Mouse (Mus musculus) liver, embryonic 12.5 days (tissue): ENCODE measurements at regions not wholly inside any gene's neighbourhood (a gene's known extent, or its start where the extent isn't known, plus 50 kb on each side); places are given as distances from the start of the nearest gene placed in this dataset.

Experiments
- ATAC-seq: fragments of 200-750 bp; cut with Nextera tagmentation; 2 replicates; pipeline ENCODE4 v1.8.0; 2017; ENCODE audit warnings: moderate number of reproducible peaks, mild to moderate bottlenecking, moderate library complexity
- H3K27ac ChIP-seq: fragments of 300-500 bp; sonication (generic); 2 replicates; pipeline ENCODE4 v1.5.1; 2016; ENCODE audit warnings: mild to moderate bottlenecking
- H3K27me3 ChIP-seq: fragments of 300-500 bp; sonication (generic); replicated peaks from 2 replicates; pipeline ENCODE4 v1.6.1; 2016; ENCODE audit warnings: mild to moderate bottlenecking, moderate library complexity
- H3K36me3 ChIP-seq: fragments of 300-500 bp; sonication (generic); 2 replicates; pipeline ENCODE4 v1.6.1; 2016; ENCODE audit warnings: mild to moderate bottlenecking, moderate library complexity
- H3K4me1 ChIP-seq: fragments of 300-500 bp; sonication (generic); 2 replicates; pipeline ENCODE4 v1.6.1; 2016
- H3K4me2 ChIP-seq: fragments of 300-500 bp; sonication (generic); 2 replicates; pipeline ENCODE4 v1.6.1; 2016; ENCODE audit warnings: mild to moderate bottlenecking, moderate library complexity
- H3K4me3 ChIP-seq: fragments of 300-500 bp; sonication (generic); 2 replicates; pipeline ENCODE4 v1.5.1; 2016; ENCODE audit warnings: mild to moderate bottlenecking, moderate library complexity
- H3K9ac ChIP-seq: fragments of 300-500 bp; sonication (generic); 2 replicates; pipeline ENCODE4 v1.6.1; 2016; ENCODE audit warnings: mild to moderate bottlenecking, moderate library complexity
- H3K9me3 ChIP-seq: fragments of 300-500 bp; sonication (generic); replicated peaks from 2 replicates; pipeline ENCODE4 v1.6.1; 2016; ENCODE audit warnings: mild to moderate bottlenecking, moderate library complexity
- WGBS: fragments of 180-500 bp; shearing (Covaris S2); methylation state at CpG from one replicate; pipeline ENCODE4 v1.1.7; 2016; ENCODE audit not compliant: insufficient replicate concordance; 5-methylcytosine and 5-hydroxymethylcytosine counted together

- WGBS: 42% methylated on average over 11 of the region's 11 CpGs
- H3K9me3 ChIP-seq: no peaks in the 10 kb centered on the region
- no peak overlapping the region for H3K9ac ChIP-seq
- no peak overlapping the region for H3K27ac ChIP-seq
- no peak for ATAC-seq
- no peaks in the 10 kb centered on the region for H3K36me3 ChIP-seq
- no peaks in the 10 kb centered on the region for H3K4me1 ChIP-seq
- peak overlapping the region; percentile 62 for H3K4me2 ChIP-seq
- H3K4me3 ChIP-seq: peak overlapping the region; percentile 37
- H3K27me3 ChIP-seq: peaks cover 24% of the 10 kb centered on the region
Measured at GRCm38 (mm10) chr4:62780837-62781236, 184.5 kb upstream of the Zfp618 start.

- Histone ChIP-seq H3K4me1 (no peaks in the 10 kb centered on the region), H3K4me2 (no peak overlapping the region), H3K9ac (no peak overlapping the region), H3K27me3 (peaks cover 24% of the 10 kb centered on the region), H3K27ac (no peak overlapping the region), H3K4me3 (no peak overlapping the region), H3K36me3 (no peaks in the 10 kb centered on the region), H3K9me3 (no peaks in the 10 kb centered on the region)
- no peak for ATAC-seq
- 18% methylated on average over 8 of the region's 8 CpGs for WGBS
Measured at GRCm38 (mm10) chr4:62781309-62781800, 184.0 kb upstream of the Zfp618 start.

DNA sequence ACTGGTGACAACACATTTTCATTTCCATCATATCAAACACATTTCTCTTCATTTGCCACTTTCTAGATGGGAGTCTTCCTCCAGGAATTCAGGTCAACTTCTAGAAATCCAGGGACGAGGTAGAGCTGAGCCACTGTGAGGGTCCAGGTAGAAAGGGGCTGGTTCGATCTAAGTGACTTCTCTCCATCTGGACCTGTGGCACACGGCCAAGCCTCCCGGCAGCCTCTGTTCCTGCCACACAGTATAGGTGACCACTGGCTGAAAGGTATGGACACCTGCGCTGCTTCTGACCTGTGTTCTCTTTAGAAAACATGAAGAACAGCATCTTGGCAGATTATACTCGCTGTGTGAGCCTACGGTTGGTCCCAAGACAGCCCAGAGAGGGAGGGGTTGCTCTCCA lies 179.7 kb upstream of the Zfp618 start:
- ATAC-seq: no peak
- Histone ChIP-seq H3K4me2 (no peak overlapping the region), H3K4me3 (no peak overlapping the region), H3K9ac (no peak overlapping the region), H3K27ac (no peak overlapping the region), H3K36me3 (no peaks in the 10 kb centered on the region), H3K9me3 (no peaks in the 10 kb centered on the region), H3K27me3 (peaks cover 16% of the 10 kb centered on the region), H3K4me1 (no peaks in the 10 kb centered on the region)
- 77% methylated on average over 7 of the region's 7 CpGs for WGBS

GRCm38 (mm10) chr4:62789696-62790095 lies 175.7 kb upstream of the Zfp618 start:
- 58% methylated on average over 4 of the region's 4 CpGs for WGBS
- Histone ChIP-seq H3K4me2 (no peak overlapping the region), H3K4me3 (no peak overlapping the region), H3K36me3 (no peaks in the 10 kb centered on the region), H3K9ac (no peak overlapping the region), H3K4me1 (no peaks in the 10 kb centered on the region), H3K27ac (no peak overlapping the region), H3K9me3 (no peaks in the 10 kb centered on the region), H3K27me3 (no peaks in the 10 kb centered on the region)
- no peak for ATAC-seq

GRCm38 (mm10) chr4:62793582-62793981 lies 171.8 kb upstream of the Zfp618 start:
- H3K9me3 ChIP-seq: no peaks in the 10 kb centered on the region
- ATAC-seq: no peak

GRCm38 (mm10) chr4:62795538-62795937 lies 169.8 kb upstream of the Zfp618 start:
- no peak overlapping the region for H3K27ac ChIP-seq
- no peak overlapping the region for H3K9ac ChIP-seq
- no peak overlapping the region for H3K4me2 ChIP-seq
- no peaks in the 10 kb centered on the region for H3K36me3 ChIP-seq
- no peak for ATAC-seq
- H3K9me3 ChIP-seq: no peaks in the 10 kb centered on the region
- WGBS: 56% methylated on average over 10 of the region's 10 CpGs
- no peak overlapping the region for H3K4me3 ChIP-seq
- no peaks in the 10 kb centered on the region for H3K4me1 ChIP-seq
- no peaks in the 10 kb centered on the region for H3K27me3 ChIP-seq

More at GRCm38 (mm10) chr4:62793582-62793981, 171.8 kb upstream of the Zfp618 start:
- Histone ChIP-seq H3K4me2 (no peak overlapping the region), H3K9ac (no peak overlapping the region), H3K36me3 (no peaks in the 10 kb centered on the region), H3K27ac (no peak overlapping the region), H3K27me3 (no peaks in the 10 kb centered on the region), H3K4me3 (no peak overlapping the region), H3K4me1 (no peaks in the 10 kb centered on the region)
- WGBS: 47% methylated on average over 5 of the region's 5 CpGs

DNA sequence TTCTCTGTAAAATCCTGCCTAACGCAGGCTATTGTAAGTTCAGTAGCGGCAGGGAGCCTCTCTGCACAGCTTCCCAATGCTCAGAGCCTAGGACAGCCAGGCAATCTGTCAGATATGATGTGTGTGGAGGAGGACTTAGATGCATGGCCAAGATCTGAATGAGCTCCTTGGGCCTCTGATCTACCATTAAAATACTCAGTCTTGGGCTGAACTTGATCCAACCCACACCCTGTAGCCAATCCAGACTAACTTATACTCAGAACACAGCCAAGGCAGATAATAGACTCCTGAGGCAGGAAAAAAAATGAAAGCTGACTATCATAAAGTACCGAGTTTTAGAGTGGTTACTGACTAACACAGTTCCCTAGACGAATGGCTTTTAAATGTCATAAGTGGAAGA lies 165.4 kb upstream of the Zfp618 start:
- H3K36me3 ChIP-seq: no peaks in the 10 kb centered on the region
- H3K4me1 ChIP-seq: no peaks in the 10 kb centered on the region
- 72% methylated on average over 4 of the region's 4 CpGs for WGBS
- no peak overlapping the region for H3K4me2 ChIP-seq
- H3K9ac ChIP-seq: no peak overlapping the region
- no peak for ATAC-seq
- no peaks in the 10 kb centered on the region for H3K27me3 ChIP-seq
- H3K27ac ChIP-seq: no peak overlapping the region
- H3K4me3 ChIP-seq: no peak overlapping the region
- no peaks in the 10 kb centered on the region for H3K9me3 ChIP-seq

DNA sequence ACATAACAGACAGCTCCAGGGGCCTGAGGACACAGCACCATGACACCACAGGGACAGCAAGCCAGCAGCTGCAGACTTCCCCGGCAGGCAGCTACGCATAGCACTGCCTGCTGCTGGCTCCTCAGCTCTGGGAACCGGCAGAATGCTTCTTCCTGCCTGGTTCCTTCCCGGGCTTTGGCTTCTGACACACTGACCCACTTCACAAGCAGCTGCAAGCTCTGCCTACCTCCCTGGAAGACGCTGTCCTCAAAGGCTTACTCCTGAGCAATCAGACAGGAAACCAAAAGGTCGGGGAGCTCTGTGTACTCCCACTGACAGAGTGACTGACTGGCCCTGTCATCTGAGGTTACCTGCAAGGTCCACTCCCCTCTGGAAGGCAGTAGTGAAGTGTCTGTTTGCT lies 159.5 kb upstream of the Zfp618 start:
- Histone ChIP-seq H3K4me1 (0 out of 2 replicates have a peak, but pooled peaks cover 9% of the 10 kb centered on the region), H3K27ac (no peak overlapping the region; the same call in 1 of the 2 replicates), H3K9ac (no peak overlapping the region), H3K27me3 (no peaks in the 10 kb centered on the region), H3K4me3 (no peak overlapping the region), H3K9me3 (no peaks in the 10 kb centered on the region), H3K36me3 (no peaks in the 10 kb centered on the region), H3K4me2 (no peak overlapping the region)
- no peak for ATAC-seq
- 9% methylated on average over 6 of the region's 6 CpGs for WGBS

DNA sequence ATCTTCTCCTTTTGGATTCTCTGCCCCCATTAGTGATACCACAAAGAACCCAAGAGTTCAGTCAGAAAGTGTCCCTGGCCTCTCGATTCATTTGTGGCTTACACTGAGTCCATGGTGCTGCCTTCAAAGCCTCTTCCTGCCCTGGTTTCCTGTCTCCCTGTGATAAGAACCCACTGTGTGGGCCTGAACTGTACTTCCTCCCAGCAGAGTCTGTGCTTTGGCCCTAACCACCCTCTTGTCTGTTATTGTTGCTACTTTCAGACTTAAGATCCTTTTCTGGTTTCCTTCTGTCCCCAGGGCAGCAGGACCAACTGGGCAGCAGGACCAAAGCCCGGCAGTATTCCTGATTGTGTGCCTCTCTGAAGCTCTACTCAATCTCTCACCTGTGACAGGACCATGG lies 158.6 kb upstream of the Zfp618 start:
- Histone ChIP-seq H3K4me3 (no peak overlapping the region), H3K4me1 (0 out of 2 replicates have a peak, but pooled peaks cover 9% of the 10 kb centered on the region), H3K27me3 (no peaks in the 10 kb centered on the region), H3K4me2 (no peak overlapping the region), H3K9ac (no peak overlapping the region), H3K36me3 (no peaks in the 10 kb centered on the region), H3K27ac (0 out of 2 replicates have a peak overlapping the region, but pooled peaks have one; percentile 20), H3K9me3 (no peaks in the 10 kb centered on the region)
- no peak for ATAC-seq
- WGBS: 15% methylated on average over 2 of the region's 2 CpGs

- Histone ChIP-seq H3K4me3 (no peak overlapping the region), H3K4me1 (0 out of 2 replicates have a peak, but pooled peaks cover 9% of the 10 kb centered on the region), H3K9me3 (no peaks in the 10 kb centered on the region), H3K36me3 (no peaks in the 10 kb centered on the region), H3K27me3 (no peaks in the 10 kb centered on the region), H3K4me2 (no peak overlapping the region), H3K27ac (no peak overlapping the region), H3K9ac (no peak overlapping the region)
- WGBS: 50% methylated on average over 12 of the region's 12 CpGs
- ATAC-seq: no peak
Measured at GRCm38 (mm10) chr4:62807926-62808552, 157.3 kb upstream of the Zfp618 start.

DNA sequence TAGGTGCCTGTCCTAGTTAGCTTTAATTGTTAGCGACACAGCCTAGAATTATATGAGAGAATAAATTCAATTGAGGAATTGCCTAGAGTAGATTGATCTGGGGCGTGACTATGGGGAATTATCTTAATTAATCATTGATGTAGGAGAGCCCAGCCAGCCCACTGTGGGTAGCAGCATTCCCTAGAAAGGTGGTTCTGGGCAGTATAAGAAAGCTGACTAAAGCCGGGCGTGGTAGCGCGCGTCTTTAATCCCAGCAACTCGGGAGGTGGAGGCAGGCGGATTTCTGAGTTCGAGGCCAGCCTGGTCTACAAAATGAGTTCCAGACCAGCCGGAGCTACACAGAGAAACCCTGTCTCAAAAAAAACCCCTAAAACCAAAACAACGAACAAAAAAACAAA lies 156.8 kb upstream of the Zfp618 start:
- Histone ChIP-seq H3K4me2 (no peak overlapping the region), H3K36me3 (no peaks in the 10 kb centered on the region), H3K9me3 (no peaks in the 10 kb centered on the region), H3K27me3 (no peaks in the 10 kb centered on the region), H3K4me3 (no peak overlapping the region), H3K27ac (no peak overlapping the region), H3K4me1 (0 out of 2 replicates have a peak, but pooled peaks cover 9% of the 10 kb centered on the region), H3K9ac (no peak overlapping the region)
- 82% methylated on average over 12 of the region's 12 CpGs for WGBS
- no peak for ATAC-seq

- no peak overlapping the region for H3K4me2 ChIP-seq
- ATAC-seq: no peak
- no peaks in the 10 kb centered on the region for H3K27me3 ChIP-seq
- no peaks in the 10 kb centered on the region for H3K36me3 ChIP-seq
- H3K27ac ChIP-seq: no peak overlapping the region
- no peak overlapping the region for H3K4me3 ChIP-seq
- no peaks in the 10 kb centered on the region for H3K9me3 ChIP-seq
- H3K4me1 ChIP-seq: 0 out of 2 replicates have a peak, but pooled peaks cover 9% of the 10 kb centered on the region
- WGBS: 75% methylated on average over 4 of the region's 4 CpGs
- H3K9ac ChIP-seq: no peak overlapping the region
Measured at GRCm38 (mm10) chr4:62809048-62809447, 156.3 kb upstream of the Zfp618 start.

DNA sequence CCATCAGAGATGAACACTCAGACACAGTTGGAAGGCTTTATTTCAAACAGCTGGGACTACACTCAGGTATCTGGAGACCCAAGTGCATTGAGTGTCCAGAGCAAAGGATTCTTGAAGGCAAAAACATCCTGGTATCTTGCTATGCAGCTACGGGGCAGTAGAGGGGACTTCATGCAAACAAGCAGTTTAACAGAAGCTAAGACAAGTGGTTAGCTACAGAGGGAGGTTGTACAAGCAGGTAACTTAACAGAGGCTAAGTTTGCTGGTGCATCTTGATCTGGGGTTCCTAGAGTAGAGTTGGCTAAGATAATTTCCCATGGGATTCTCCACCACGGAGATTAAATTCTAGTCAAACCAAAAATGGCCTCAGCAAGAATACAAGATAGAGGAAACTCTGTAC lies 145.5 kb upstream of the Zfp618 start:
- Histone ChIP-seq H3K27ac (no peak overlapping the region), H3K4me1 (no peaks in the 10 kb centered on the region), H3K4me2 (no peak overlapping the region), H3K27me3 (peaks cover 3% of the 10 kb centered on the region), H3K9ac (no peak overlapping the region), H3K4me3 (no peak overlapping the region), H3K36me3 (no peaks in the 10 kb centered on the region), H3K9me3 (no peaks in the 10 kb centered on the region)
- 72% methylated on average over 2 of the region's 2 CpGs for WGBS
- ATAC-seq: no peak
